ENCODE assay signal across 20 mouse cellular contexts in genomic region chr9:34771401-34771800, GRCm38 (mm10).
DNase-seq lines count a peak whose midpoint lies in the region; ATAC-seq and TF ChIP-seq lines count a peak whose summit lies in the region.
"Had no signal": no experiment of that assay in that cellular context is flagged by ENCODE, and none has a peak within 500 bp of the region (broad histone marks: within the 10 kb centered on the region; RNA-seq: fewer than 3 reads in every experiment).

No protein-coding gene starts in this region.

- no peak for TF ChIP-seq CTCF in olfactory bulb, adult 2 months (IDR thresholded peaks at IDR 0.05; ENCODE audit: insufficient read depth, low read depth, low read length)

- peaks cover 5% of the 10 kb centered on the region for H3K4me1 ChIP-seq in olfactory bulb, adult 2 months (ENCODE audit: control insufficient read depth, insufficient read depth, low read length)
- H3K4me1 ChIP-seq: liver, embryonic 12.5 days had no signal

- peak overlapping the region; percentile 13; the same call in 1 of the 2 replicates for H3K27ac ChIP-seq in olfactory bulb, adult 2 months (ENCODE audit: insufficient read depth, low read depth, low read length)
- H3K27ac ChIP-seq: kidney, postnatal 0 days; limb, embryonic 12.5 days; liver, embryonic 12.5 days; stomach, postnatal 0 days had no signal

- DNase-seq in cerebellum, postnatal 4 days (ENCODE audit: low spot score in 2 of 2) = no peak
- DNase-seq in layer of hippocampus, postnatal 10 days (ENCODE audit: low spot score in 2 of 2) = peak; percentile 28 to 44
- no peak for DNase-seq in layer of hippocampus, adult 9-11 months
- peak; percentile 62 to 68 for DNase-seq in cerebellum, postnatal 10 days
- DNase-seq in kidney, postnatal 25 days = no peak
- DNase-seq in lung, postnatal 4 days = no peak
- DNase-seq: adrenal gland, adult 8-10 months; kidney, adult 18-20 months; lung, adult 2 months; lung, postnatal 36 days; right cerebral cortex, adult 18-20 months; thymus, postnatal 14 days had no signal

- no peak for TF ChIP-seq POLR2A in olfactory bulb, adult 2 months (IDR thresholded peaks at IDR 0.05; ENCODE audit: insufficient read depth, low read depth, low read length)

- no peak overlapping the region for H3K4me3 ChIP-seq in olfactory bulb, adult 2 months (ENCODE audit: insufficient read depth, low read depth, low read length)
- H3K4me3 ChIP-seq: erythroblast, embryonic 14.5 days; limb, embryonic 12.5 days; liver, embryonic 12.5 days had no signal

- ATAC-seq in cerebellum, adult (ENCODE audit: insufficient number of reproducible peaks, low FRiP score, low TSS enrichment) = peak; percentile 88
- ATAC-seq: liver, embryonic 12.5 days; midbrain, embryonic 16.5 days had no signal

Comparison
In these comparisons a context has a peak if more than half of its experiments do, and no peak if none do; other contexts are left out.
1. DNase-seq: peak in layer of hippocampus, postnatal 10 days (2 of 2) and cerebellum, postnatal 10 days (2 of 2); none in cerebellum, postnatal 4 days (0 of 2), layer of hippocampus, adult 9-11 months (single experiment), kidney, postnatal 25 days (0 of 2) and lung, postnatal 4 days (0 of 2).